Mouse (Mus musculus): ENCODE data around the gene Mical3.

DNA sequence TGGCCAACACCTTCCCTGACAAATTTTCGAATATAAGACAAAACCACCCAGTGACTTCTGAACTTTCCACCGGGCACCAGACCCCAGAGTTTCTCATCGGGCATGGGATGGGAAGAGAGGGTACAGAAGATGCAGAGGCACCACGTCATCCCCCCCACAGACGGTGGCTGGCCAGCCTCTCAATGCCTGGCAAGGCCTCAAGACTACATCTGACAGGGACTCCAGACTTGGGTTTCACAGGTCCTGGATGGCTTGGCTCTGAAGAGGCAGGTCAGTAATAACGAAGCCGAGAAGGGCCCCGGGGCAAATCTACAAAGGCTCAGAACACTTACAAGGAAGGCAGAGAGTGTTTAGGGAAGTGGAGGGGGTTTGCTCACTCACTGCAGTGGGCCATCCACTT lies 33.9 kb downstream of the Mical3 start:
- no peak for TF ChIP-seq POLR2A (IDR thresholded peaks at IDR 0.05; ENCODE audit: extremely low read depth, insufficient read depth, low read length)
- no peak for TF ChIP-seq CTCF (IDR thresholded peaks at IDR 0.05; ENCODE audit: extremely low read depth, insufficient read depth, low read length)

Data from cortical plate, adult 2 months (tissue).